Mouse (Mus musculus): Measurements from ENCODE around the gene Prph.
A peak's percentile ranks its signal among the peaks of the same experiment; 100 is the strongest.

DNA sequence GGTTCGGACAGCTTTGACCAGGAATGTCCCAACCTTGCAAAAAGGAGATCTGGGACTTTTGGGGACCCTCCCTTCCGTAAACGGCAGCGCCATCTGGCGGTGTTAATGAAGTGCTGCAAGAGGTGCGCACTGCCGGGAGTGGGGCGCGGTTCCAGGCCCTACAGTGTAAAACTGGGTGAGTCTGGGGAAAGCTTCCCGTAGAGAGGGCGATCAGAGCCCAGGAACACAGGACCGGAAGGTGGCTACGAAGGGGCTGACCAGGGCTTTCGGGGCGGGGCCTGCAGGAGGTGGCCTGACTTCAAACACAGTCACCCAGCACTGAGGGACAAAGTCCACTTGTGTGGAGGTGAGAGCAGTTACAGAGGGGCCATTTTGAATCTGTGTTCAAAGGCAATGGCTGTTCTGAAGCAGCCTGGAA lies 44.2 kb downstream of the Prph start:
- no peak for TF ChIP-seq POLR2A (IDR thresholded peaks at IDR 0.05; ENCODE audit: low read depth, low read length)
- peak; percentile 85 for TF ChIP-seq CTCF (IDR thresholded peaks at IDR 0.05; ENCODE audit: borderline replicate concordance, insufficient read depth, low read length)

All from embryonic fibroblast, embryonic 13.5 days (primary cell).